Mouse (Mus musculus): ENCODE measurements around the gene S100a6.

S100a6 gene

DNA sequence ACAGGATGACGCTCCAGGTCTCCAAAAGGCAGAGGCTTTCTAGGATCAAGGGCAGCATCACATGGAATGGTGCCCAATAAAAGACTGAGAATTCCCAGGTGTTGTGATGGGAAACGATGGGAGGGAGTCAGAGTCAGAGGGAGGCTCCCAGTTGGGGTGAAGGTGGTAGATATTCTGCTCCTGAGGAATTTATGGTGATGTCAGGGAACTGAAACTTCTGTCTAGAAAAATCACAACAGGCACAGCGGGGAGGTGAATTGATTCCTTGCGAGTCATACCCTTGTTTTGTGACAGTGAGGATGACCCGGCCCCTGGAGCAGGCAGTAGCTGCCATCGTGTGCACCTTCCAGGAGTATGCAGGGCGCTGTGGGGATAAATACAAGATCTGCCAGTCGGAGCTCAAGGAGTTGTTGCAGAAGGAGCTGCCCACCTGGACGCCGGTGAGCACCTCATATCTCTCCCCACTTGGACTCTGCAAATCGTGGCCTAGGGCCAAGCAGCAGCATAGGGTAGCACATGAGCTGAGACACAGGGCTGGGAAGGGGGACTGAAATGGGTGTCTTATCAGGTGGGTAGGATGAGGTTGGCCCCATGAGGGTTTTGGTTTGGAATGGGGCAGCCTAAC, 11.1 kb upstream of the S100a6 start, which contains the start of gene Gm42674:
Gm42674 (plus strand) TSS at position 419 of the 625 bp plus-strand sequence.
- no peak for DNase-seq

DNA sequence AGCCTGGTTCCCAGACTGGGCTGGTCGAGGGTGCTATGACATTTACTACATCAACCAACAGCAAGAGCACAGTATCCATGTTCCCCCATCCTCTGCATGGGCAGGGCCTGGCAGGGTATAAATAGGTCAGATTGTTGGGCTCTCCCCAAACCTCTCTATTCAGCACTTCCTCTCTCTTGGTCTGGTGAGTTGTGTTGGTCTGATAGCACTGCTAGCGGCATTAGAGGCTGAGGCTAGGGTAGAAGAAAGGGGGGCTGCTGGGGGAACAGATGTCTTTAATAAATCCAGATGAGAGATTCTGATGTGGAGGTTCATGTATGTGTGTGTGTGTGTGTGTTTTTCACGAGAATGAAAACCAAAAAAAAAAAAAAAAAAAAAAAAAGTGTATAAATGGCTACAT, 9.1 kb upstream of the S100a6 start, which contains the start of gene S100a4:
S100a4 (plus strand) TSS at position 149 of the 400 bp plus-strand sequence.
- no peak for DNase-seq

DNA sequence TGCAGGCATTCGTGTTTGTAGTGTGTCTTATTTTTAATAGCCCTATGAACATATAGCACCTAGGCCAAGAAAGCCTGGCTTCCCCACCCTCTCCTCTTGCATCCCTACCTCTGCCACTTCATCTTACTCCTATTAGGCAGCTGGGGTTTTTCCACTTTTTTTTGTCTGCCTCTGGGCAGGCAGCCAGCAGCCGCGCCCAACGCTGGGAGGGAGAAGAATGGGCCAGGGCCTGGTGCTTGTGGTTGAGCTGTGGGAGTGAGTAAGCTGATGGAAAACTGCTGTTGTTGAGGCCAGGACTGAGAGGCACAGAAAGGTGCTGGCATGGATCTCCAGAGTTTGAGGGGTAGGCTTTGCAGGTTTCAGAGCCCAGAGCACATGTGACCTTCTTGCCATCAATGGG, 8.3 kb upstream of the S100a6 start:
- DNase-seq = no peak

DNA sequence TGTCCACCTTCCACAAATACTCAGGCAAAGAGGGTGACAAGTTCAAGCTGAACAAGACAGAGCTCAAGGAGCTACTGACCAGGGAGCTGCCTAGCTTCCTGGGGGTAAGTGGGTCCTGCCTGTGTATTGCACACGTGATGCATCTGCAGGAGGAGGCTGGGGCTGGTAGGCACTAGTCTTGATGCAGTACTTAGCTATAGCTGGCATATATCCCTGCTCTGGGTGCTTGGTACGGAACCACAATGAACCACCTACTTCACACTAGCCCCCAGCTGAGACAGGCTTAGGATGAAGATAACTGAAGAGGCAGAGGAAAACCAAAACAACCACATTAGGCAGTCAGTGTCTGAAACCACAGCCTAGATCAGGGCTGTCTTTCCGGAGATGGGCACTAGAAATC, 7.6 kb upstream of the S100a6 start:
- DNase-seq = no peak

DNA sequence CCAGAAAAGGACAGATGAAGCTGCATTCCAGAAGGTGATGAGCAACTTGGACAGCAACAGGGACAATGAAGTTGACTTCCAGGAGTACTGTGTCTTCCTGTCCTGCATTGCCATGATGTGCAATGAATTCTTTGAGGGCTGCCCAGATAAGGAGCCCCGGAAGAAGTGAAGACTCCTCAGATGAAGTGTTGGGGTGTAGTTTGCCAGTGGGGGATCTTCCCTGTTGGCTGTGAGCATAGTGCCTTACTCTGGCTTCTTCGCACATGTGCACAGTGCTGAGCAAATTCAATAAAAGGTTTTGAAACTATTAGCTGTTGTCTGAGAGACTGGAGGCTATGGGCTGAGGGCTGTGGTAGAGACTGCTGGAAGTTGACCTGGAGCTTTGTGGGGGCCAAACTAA, 6.9 kb upstream of the S100a6 start:
- no peak for DNase-seq

DNA sequence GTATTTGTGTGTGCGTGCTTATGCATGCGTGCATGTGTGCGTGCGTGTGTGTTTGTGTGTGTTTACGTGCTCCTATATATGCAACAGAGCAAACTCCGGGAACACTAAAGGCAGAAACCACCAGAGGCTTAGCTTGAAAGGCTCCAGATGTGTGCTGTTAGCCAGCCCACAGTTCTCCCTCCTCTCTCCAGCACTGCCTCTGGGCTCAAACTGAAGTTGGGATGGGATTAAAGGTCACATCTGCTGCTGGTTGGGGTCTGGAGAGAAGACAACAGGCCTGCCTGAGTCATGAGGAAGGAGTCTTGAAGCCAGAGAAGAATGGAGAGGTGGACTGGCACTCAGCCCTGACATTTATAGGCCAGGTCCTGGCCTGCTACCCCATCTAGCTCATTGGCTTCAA, 6.5 kb upstream of the S100a6 start:
- no peak for DNase-seq

DNA sequence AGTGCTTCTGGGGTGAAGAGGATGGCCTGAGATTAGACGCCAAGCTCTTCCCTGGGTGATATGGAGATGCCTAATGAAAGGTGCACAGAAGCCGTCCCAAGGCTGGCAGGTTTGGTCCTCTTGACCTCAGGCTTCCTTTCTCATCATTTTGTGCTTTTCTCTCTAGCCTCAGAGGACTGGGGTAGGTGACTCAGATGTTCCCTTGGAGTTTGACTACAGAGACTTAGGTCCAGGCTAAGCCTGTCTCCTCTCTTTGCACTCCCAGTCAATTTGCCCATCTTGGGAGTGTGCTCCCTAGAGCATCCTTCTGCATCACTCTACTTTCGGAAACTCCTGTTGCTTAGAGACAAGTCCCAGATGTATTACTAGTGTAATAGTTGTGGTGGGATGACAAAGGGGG, 5.3 kb upstream of the S100a6 start:
- DNase-seq = no peak

DNA sequence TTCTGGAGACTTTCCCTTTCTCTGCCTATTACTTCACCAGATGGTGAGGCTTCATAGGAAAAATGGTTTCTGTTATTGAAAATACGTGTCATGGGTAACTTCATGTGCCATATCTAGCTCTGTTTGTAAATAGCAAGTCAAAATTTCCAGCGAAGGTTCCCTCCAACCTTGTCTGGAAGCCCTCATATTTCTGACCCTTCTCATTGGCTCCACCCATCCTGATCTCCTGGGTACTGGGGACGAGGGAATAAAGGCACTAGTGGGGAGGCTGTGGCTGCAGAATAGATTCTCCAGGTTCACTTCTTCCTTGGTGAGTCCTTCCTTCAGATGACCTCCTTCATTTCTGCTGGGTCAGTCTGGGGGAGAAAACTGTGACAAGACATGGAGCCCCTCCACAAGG, 4.5 kb upstream of the S100a6 start, which contains the start of gene S100a5:
S100a5 (plus strand) TSS at position 301 of the 400 bp plus-strand sequence.
- DNase-seq = no peak

DNA sequence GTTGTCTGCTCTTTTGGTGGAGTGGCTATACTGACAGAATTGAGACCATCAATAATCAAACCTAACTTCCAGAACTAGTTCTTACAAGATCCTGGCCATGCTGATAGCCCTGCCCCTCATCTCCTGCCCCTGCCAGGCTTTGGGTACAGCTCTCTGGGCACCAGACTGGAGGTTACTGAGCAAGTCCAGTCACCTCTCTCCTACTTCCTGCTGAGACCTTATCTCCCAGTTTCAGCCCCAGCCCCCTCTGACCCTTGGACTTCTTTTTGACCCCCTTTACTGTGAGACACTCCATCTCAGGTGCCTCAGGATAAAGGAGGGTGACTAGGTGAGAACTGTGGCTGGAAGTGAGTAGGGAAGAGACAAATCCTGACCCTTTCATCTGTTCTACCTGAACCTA, 3.6 kb upstream of the S100a6 start:
- no peak for DNase-seq

DNA sequence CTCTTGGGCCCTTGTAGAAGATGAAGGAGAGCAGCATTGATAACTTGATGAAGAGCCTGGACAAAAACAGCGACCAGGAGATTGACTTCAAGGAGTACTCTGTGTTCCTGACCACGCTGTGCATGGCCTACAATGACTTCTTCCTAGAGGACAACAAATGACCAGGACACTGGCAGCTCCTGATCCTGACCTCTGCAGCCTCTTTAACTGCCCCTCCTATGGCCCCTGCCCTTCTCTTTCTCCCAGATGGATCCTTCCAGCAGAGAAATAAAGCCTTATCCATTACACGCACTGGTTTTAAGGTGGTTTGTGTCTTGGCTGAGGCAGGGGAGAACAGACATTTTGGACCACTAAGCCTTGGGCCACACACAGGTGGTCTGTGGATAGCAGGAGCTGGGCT, 1.2 kb upstream of the S100a6 start:
- no peak for DNase-seq

DNA sequence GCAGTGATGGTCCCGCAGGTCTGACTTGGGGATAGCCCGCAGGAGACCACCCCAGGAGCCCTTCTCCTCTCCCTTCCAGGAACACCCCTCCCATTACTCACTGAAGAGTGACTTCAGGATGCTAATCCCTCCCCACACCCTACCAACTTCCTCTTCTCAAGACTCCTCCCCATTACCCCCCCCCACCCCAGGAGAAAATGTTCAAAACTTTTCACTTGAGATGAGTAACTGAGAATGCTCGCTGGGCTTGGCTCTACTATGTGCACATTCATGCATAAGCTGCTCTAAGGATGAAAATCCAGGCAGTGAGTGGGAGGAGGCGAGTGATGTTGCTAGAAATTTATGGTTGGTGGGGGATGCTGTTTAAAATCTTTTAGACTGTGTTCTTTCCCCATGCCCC, 621 bp upstream of the S100a6 start:
- DNase-seq = no peak

DNA sequence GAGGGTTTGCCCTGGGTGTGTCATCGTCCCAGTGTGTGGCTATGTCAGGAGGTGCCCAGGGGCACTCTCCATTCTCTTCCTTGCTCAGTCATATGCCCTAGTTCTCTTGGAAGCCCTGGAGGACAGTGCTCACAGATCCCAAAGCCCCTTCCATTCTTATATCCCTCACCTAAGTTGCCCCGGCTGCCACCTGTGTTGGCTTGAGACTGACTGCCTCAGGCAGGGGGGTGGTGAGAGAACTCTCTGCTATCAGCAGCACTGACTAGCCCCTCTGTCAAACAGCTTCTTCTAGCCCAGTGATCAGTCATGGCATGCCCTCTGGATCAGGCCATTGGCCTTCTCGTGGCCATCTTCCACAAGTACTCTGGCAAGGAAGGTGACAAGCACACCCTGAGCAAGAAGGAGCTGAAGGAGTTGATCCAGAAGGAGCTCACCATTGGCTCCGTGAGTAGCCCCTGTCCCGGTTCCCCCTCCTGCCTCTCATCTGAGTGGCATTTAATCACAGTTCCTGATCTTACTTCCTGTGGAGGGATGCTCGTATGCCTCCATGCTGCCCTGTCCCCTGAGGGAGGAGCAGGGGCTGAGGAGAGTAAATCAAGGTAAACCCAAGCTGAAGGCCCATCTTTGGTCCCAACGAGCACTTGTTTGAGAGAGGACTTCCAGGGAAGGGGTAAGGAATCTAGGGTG, 922 bp downstream of the S100a6 start:
- DNase-seq = no peak

DNA sequence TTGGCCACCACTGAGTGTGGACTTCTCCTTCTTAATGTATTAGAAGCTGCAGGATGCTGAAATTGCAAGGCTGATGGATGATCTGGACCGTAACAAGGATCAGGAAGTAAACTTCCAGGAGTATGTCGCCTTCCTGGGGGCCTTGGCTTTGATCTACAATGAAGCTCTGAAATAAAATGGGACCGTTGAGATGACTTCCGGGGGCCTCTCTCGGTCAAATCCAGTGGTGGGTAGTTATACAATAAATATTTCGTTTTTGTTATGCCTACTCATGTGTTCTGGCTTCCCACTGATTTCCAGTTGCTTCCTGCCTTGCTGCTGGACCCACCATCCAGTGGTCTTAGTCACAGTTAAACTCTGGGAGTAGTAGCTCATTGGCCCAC, 1.5 kb downstream of the S100a6 start:
- DNase-seq = no peak

DNA sequence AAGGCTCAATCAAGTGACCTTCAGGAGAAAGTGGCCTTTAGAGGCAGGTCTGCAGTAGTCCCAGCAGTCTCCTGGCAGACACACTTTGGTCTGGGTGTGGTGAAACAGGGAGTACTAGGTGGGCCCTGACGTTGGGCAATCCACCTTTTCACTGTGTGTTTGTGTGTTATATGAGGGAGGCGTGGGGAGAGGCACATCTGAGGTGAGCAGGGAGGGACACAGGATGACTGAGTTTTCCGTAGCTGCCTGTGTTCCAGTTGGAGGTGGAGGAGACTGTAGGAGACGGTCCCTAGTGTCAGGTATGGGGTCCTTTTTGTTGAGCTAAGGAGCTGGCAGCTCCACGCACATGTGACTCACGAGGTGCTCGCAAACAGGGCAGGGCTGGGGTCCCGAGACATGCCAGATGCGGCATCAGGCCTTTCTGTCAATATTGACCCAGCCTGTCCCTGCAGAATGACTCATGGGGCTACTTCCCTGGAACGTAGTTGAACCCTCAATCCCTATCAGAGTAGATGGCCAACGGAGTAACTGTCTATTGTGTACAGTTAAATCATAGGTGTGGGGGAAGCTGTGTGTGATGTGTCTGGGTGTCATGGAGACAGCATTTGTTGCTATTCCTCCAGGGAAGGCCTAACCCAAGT, 2.0 kb downstream of the S100a6 start:
- DNase-seq = no peak

DNA sequence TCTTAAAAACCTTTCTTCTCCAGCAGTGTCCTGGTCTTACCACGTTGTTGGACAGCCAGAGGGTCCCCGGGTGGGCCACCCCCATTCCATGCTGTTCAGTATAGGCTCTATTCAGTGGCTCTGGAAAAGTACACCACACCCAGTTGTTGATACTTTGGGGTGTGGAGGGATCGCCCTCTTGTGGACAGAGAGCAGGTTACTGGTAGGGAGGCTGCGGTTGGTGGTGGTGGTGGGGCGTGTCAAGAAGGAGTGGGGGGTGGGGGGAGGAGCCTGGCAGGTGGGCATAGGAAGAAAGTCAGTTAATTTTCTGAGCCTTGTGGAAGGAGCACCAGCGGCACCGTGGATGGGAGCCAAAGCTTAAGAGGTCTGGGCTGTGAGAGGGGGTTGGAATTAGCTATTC, 2.7 kb downstream of the S100a6 start:
- peak; percentile 11 for DNase-seq

DNA sequence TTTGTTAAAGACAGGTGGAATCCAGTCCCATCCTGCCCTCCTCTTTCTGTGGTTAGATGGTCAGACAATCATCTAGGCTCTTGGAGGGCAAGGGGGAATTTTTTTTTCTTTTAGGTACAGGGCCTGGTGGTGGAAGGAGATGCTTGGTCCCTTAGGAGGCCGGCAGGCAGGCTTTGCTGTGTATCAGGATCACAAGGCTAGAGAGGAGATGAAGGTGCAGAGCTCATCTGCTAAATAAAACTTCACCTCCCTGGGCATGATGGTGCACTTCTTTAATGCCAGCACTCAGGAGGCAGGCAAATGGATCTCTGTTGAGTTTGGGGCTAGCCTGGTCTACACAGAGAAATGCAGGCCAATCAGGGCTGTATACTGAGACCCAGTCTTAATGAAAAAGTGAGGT, 3.2 kb downstream of the S100a6 start:
- DNase-seq = no peak

DNA sequence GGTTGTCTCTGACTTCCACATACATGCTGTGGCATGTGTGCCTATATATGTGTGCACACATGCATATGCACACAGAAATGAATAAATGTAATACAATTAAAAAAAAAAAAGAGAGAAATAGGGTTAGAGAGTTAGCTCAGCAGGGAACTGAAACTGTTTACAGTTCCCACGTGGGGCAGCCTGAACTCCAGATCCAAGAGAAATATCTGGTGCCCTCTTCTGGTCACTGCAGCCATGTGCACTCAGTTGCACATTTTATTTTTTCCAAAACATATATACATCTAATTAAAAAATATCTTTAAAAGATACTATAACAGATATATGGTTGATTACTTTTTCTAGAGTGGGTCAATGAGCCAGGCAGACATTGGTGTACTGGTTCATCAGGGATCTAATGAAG, 4.9 kb downstream of the S100a6 start:
- DNase-seq = no peak

DNA sequence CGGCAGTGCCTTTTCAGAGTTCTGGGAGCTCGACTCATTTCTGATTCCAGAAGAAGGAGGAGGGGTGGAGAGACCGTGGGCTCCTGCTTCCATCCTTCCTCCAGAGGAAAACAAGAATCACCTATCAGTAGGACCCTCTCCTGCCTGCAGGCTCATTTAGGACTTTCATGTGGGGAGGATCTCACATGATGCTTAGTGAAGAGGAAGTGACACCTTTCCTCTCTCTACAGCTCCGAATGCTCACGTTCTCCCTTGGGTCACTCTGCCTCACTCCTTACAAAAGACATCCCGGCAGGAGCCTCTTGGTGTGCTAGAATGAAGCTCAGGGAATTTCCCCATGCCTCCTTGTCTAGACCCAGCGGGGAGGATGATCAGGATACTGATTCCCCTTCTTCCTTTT, 8.9 kb downstream of the S100a6 start:
- DNase-seq = no peak

DNA sequence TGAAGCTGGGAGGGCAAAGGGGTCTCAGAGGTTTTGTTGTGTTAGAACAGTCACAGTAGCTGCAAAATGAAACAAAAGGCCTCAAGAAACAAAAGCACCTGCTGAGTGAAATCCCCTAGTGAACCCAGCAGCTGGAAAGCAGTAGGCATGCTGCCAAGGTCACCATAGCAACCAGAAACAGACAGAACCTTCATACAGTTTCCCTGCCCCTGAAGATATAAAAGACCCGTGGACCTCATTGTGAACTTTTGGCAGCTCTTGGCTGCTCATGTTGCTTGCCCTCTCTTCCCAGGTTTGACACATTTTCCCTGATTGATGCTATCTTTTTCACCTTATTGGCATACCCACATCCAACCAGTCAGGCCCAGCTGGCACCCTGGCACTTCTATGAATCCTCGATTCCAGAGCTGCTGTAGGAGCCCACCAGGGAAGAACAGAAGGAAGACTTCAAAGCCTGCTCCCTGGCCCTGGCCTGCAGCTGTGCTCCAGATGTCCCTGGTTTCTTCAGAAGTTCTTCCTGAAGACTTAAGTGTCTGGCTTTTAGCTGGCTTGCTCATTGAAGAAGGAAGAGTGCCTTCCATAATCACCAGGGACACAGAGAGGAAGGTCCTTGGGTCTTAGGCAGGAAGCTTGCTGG, 10.9 kb downstream of the S100a6 start:
- no peak for DNase-seq

DNA sequence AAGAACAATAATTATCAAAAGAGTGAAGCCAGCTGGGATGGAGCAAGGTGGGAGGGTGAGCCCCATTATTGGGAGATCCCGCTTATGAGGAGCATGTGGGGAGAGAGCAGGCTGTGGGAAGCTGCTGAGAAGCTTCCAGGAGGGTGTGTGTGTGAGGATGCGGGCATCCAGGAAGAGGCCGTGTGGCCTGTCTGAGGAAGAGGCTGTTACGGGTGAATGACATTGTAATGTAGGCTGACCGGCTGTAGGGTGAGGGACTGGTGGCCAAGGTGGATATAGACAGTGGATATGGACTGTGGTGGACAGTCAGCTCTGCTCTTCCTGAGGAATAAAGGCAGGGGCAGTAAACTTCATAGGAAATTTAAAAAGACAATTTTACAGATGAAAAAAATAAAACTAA, 12.8 kb downstream of the S100a6 start:
- DNase-seq = no peak

DNA sequence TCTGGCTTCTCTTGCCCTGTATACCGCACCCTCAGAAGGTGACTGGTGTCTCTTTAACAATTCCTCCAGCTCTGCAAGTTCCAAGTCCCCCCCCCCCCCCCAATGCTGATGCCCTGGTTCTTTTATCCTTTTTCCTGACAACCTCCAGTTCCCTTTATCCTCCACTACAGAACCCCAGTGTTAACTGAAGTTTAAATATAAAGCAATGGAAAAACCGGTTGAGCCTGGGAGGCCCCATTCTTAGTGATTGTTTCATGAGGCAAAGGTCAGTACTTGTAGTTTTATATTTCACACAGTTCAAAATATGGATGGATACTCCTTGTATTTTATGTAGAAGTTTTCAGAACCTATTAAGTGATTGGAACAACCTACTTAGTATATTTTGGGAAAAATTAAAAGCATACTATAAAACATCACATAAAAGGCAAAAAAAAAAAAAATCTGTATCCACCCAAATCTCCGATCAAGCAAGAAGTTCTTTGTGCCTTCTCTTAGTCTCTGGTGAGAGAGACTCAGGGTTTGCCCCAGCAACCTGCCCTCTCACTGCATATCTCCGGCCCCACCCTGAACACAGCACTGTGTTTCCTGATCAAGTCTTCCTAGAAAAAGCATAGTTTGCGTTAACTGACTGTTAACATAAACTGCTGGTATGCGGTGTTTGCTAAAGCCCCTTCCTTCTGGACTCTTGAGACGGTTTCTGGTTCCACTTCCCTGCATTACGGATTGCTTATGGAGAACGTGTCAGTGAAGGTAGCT, 13.8 kb downstream of the S100a6 start:
- no peak for DNase-seq

DNA sequence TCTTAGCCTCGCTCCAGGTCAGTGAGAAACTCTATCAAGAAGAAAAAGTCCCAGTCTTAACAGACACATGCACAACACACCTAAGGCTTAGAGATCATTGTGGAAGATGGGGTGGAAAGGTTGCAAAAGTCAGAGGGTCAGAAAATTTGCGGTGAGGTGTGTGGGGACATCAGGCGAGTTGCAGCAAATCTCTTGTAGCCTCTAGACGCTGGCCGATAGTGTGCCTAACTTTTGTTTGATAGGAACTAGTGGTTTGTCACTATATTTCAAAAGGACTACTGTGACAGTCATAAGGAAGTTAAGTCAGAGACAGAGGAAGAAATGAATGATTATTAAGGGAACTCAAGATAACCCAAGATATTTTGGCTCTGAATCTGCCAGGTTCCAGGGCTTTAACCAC, 14.7 kb downstream of the S100a6 start:
- no peak for DNase-seq

DNA sequence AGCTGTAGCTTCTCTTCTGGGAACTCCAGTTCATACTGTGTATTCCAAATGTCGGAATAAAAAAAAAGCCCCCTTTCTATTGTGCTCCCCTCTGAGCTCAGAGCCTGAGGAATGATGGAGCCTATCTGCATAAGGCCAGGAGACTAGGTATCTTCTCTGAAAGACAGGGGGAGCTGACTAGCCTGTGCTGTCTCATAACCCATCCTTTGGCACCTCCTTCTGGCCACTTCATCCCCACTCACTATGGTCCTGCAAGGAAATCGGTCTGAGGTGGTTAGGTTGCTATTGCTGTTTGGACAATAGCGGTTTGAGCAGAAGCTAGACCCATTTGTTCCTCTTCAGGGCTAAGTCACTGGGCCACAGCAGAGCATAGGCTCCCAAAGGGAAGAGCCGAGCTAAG, 15.1 kb downstream of the S100a6 start:
- no peak for DNase-seq

Measured in cerebellum, adult 11-12 months (tissue).